Mouse (Mus musculus): Measurements from ENCODE around the gene Dapk3. TPM values are rescaled to one million over a fixed set of nuclear protein-coding genes. Genes with fewer than 3 reads are reported as not detected.

Dapk3 gene
- polyA plus RNA-seq, 1 experiment from 2014 or later = 66.9 TPM

- Histone ChIP-seq H3K4me2 (ENCODE audit: low read length) (peak overlapping the region; percentile 69), H3K27me3 (ENCODE audit: control insufficient read depth, insufficient read depth, low read length) (no peaks in the 10 kb centered on the region), H3K9ac (replicated peaks; ENCODE audit: low read length) (peak overlapping the region; percentile 78), H3K4me3 (replicated peaks; ENCODE audit: low read depth, low read length) (peak overlapping the region; percentile 65), H3K36me3 (ENCODE audit: control insufficient read depth, insufficient read depth, low read length) (peaks cover 6% of the 10 kb centered on the region; the same call in 1 of the 2 replicates), H3K27ac (replicated peaks; ENCODE audit: low read depth, low read length) (peak overlapping the region; percentile 41; the same call in 1 of the 2 replicates), H3K4me1 (ENCODE audit: control insufficient read depth, insufficient read depth, low read length) (peaks cover 30% of the 10 kb centered on the region), H3K9me3 (ENCODE audit: control insufficient read depth, low read length) (no peaks in the 10 kb centered on the region)
- DNase-seq (no peak), ATAC-seq (ENCODE audit: low FRiP score, low TSS enrichment) (peak; percentile 47)
- WGBS = 2% methylated on average over 26 of the region's 28 CpGs
These were observed 50.4 kb downstream of the Dapk3 start for GRCm38 (mm10) chr10:81233226-81233585.

GRCm38 (mm10) chr10:81234206-81234605, 51.4 kb downstream of the Dapk3 start:
- Histone ChIP-seq H3K4me3 (replicated peaks; ENCODE audit: low read depth, low read length) (no peak overlapping the region), H3K9ac (replicated peaks; ENCODE audit: low read length) (no peak overlapping the region)
- no peak for ATAC-seq (ENCODE audit: low FRiP score, low TSS enrichment)

GRCm38 (mm10) chr10:81236471-81237268, 53.9 kb downstream of the Dapk3 start:
- DNase-seq = no peak
- Histone ChIP-seq H3K4me1 (ENCODE audit: control insufficient read depth, insufficient read depth, low read length) (peaks cover 8% of the 10 kb centered on the region), H3K27me3 (ENCODE audit: control insufficient read depth, insufficient read depth, low read length) (peaks cover 17% of the 10 kb centered on the region; the same call in 1 of the 2 replicates), H3K4me2 (ENCODE audit: low read length) (no peak overlapping the region), H3K9me3 (ENCODE audit: control insufficient read depth, low read length) (no peaks in the 10 kb centered on the region), H3K36me3 (ENCODE audit: control insufficient read depth, insufficient read depth, low read length) (no peaks in the 10 kb centered on the region), H3K9ac (replicated peaks; ENCODE audit: low read length) (no peak overlapping the region; the same call in 1 of the 2 replicates), H3K4me3 (replicated peaks; ENCODE audit: low read depth, low read length) (no peak overlapping the region), H3K27ac (replicated peaks; ENCODE audit: low read depth, low read length) (no peak overlapping the region)
- 86% methylated on average over 12 of the region's 12 CpGs for WGBS
- no peak for ATAC-seq (ENCODE audit: low FRiP score, low TSS enrichment)

More at GRCm38 (mm10) chr10:81234206-81234605, 51.4 kb downstream of the Dapk3 start:
- H3K27me3 ChIP-seq (ENCODE audit: control insufficient read depth, insufficient read depth, low read length) = peaks cover 4% of the 10 kb centered on the region; the same call in 1 of the 2 replicates
- H3K4me1 ChIP-seq (ENCODE audit: control insufficient read depth, insufficient read depth, low read length) = peaks cover 20% of the 10 kb centered on the region
- no peak overlapping the region for H3K4me2 ChIP-seq (ENCODE audit: low read length)
- H3K36me3 ChIP-seq (ENCODE audit: control insufficient read depth, insufficient read depth, low read length) = 0 out of 2 replicates have a peak, but pooled peaks cover under 1% of the 10 kb centered on the region
- no peak for DNase-seq
- no peak overlapping the region for H3K27ac ChIP-seq (replicated peaks; ENCODE audit: low read depth, low read length)
- 82% methylated on average over 6 of the region's 6 CpGs for WGBS
- H3K9me3 ChIP-seq (ENCODE audit: control insufficient read depth, low read length) = no peaks in the 10 kb centered on the region

GRCm38 (mm10) chr10:81238618-81239017, 55.8 kb downstream of the Dapk3 start:
- 84% methylated on average over 2 of the region's 2 CpGs for WGBS
- DNase-seq (no peak), ATAC-seq (ENCODE audit: low FRiP score, low TSS enrichment) (no peak)
- Histone ChIP-seq H3K9me3 (ENCODE audit: control insufficient read depth, low read length) (no peaks in the 10 kb centered on the region), H3K27me3 (ENCODE audit: control insufficient read depth, insufficient read depth, low read length) (peaks cover 17% of the 10 kb centered on the region; the same call in 1 of the 2 replicates), H3K36me3 (ENCODE audit: control insufficient read depth, insufficient read depth, low read length) (no peaks in the 10 kb centered on the region), H3K4me3 (replicated peaks; ENCODE audit: low read depth, low read length) (no peak overlapping the region), H3K27ac (replicated peaks; ENCODE audit: low read depth, low read length) (no peak overlapping the region), H3K4me1 (ENCODE audit: control insufficient read depth, insufficient read depth, low read length) (peaks cover 4% of the 10 kb centered on the region), H3K4me2 (ENCODE audit: low read length) (no peak overlapping the region), H3K9ac (replicated peaks; ENCODE audit: low read length) (no peak overlapping the region)

GRCm38 (mm10) chr10:81240876-81241275, 58.1 kb downstream of the Dapk3 start:
- H3K9me3 ChIP-seq (ENCODE audit: control insufficient read depth, low read length) = no peaks in the 10 kb centered on the region
- peak; percentile 79 for DNase-seq
- H3K9ac ChIP-seq (replicated peaks; ENCODE audit: low read length) = no peak overlapping the region
- ATAC-seq (ENCODE audit: low FRiP score, low TSS enrichment) = no peak
- peaks cover 17% of the 10 kb centered on the region; the same call in 1 of the 2 replicates for H3K27me3 ChIP-seq (ENCODE audit: control insufficient read depth, insufficient read depth, low read length)
- no peaks in the 10 kb centered on the region for H3K4me1 ChIP-seq (ENCODE audit: control insufficient read depth, insufficient read depth, low read length)
- no peak overlapping the region for H3K4me3 ChIP-seq (replicated peaks; ENCODE audit: low read depth, low read length)
- 23% methylated on average over 13 of the region's 13 CpGs for WGBS
- H3K4me2 ChIP-seq (ENCODE audit: low read length) = no peak overlapping the region
- no peak overlapping the region for H3K27ac ChIP-seq (replicated peaks; ENCODE audit: low read depth, low read length)
- H3K36me3 ChIP-seq (ENCODE audit: control insufficient read depth, insufficient read depth, low read length) = no peaks in the 10 kb centered on the region

- Histone ChIP-seq H3K27me3 (ENCODE audit: control insufficient read depth, insufficient read depth, low read length) (peaks cover 17% of the 10 kb centered on the region; the same call in 1 of the 2 replicates), H3K27ac (replicated peaks; ENCODE audit: low read depth, low read length) (no peak overlapping the region), H3K4me2 (ENCODE audit: low read length) (no peak overlapping the region), H3K36me3 (ENCODE audit: control insufficient read depth, insufficient read depth, low read length) (0 out of 2 replicates have a peak, but pooled peaks cover 2% of the 10 kb centered on the region), H3K9ac (replicated peaks; ENCODE audit: low read length) (no peak overlapping the region), H3K4me1 (ENCODE audit: control insufficient read depth, insufficient read depth, low read length) (no peaks in the 10 kb centered on the region), H3K4me3 (replicated peaks; ENCODE audit: low read depth, low read length) (no peak overlapping the region), H3K9me3 (ENCODE audit: control insufficient read depth, low read length) (no peaks in the 10 kb centered on the region)
- DNase-seq = no peak
- ATAC-seq (ENCODE audit: low FRiP score, low TSS enrichment) = no peak
- 92% methylated on average over 16 of the region's 16 CpGs for WGBS
These were observed 59.2 kb downstream of the Dapk3 start for GRCm38 (mm10) chr10:81242021-81242420.

Other genes starting within 250 kb of the Dapk3 start
- gene Gng7, start 168.1 kb upstream of the Dapk3 start, polyA plus RNA-seq (2014; fragmentation: Nextera tagmentation; extraction: Ambion mirVana) = 11.5 and 11.6 TPM in 2 replicates
- 24.0 and 55.4 TPM in 2 replicates for gene Diras1, start 157.3 kb upstream of the Dapk3 start, polyA plus RNA-seq (2014; fragmentation: Nextera tagmentation; extraction: Ambion mirVana)
- 32.4 and 34.9 TPM in 2 replicates for gene Slc39a3, start 145.6 kb upstream of the Dapk3 start, polyA plus RNA-seq (2014; fragmentation: Nextera tagmentation; extraction: Ambion mirVana)
- gene Sgta, start 122.8 kb upstream of the Dapk3 start, polyA plus RNA-seq (2014; fragmentation: Nextera tagmentation; extraction: Ambion mirVana) = 259 and 292 TPM in 2 replicates
- 31.2 and 38.2 TPM in 2 replicates for gene Thop1, start 113.0 kb upstream of the Dapk3 start, polyA plus RNA-seq (2014; fragmentation: Nextera tagmentation; extraction: Ambion mirVana)
- 0.09 and 0.31 TPM in 2 replicates for gene Creb3l3, start 84.1 kb upstream of the Dapk3 start, polyA plus RNA-seq (2014; fragmentation: Nextera tagmentation; extraction: Ambion mirVana)
- gene Map2k2, start 77.1 kb upstream of the Dapk3 start, polyA plus RNA-seq (2014; fragmentation: Nextera tagmentation; extraction: Ambion mirVana) = 236 and 240 TPM in 2 replicates
- 8.1 and 12.4 TPM in 2 replicates for gene Zbtb7a, start 47.8 kb upstream of the Dapk3 start, polyA plus RNA-seq (2014; fragmentation: Nextera tagmentation; extraction: Ambion mirVana)
- gene Pias4, start 15.1 kb upstream of the Dapk3 start, polyA plus RNA-seq (2014; fragmentation: Nextera tagmentation; extraction: Ambion mirVana) = 49.2 and 55.7 TPM in 2 replicates
- gene Eef2, start 6.4 kb upstream of the Dapk3 start, polyA plus RNA-seq (2014; fragmentation: Nextera tagmentation; extraction: Ambion mirVana) = 479 and 528 TPM in 2 replicates
- 0.23 TPM in 1 of 2 replicates, not detected in the other for gene 4930442H23Rik, start 844 bp downstream of the Dapk3 start, polyA plus RNA-seq (2014; fragmentation: Nextera tagmentation; extraction: Ambion mirVana)
- not detected in 2 replicates for gene Nmrk2, start 19.0 kb downstream of the Dapk3 start, polyA plus RNA-seq (2014; fragmentation: Nextera tagmentation; extraction: Ambion mirVana)
- gene Atcay, start 47.8 kb downstream of the Dapk3 start, polyA plus RNA-seq (2014; fragmentation: Nextera tagmentation; extraction: Ambion mirVana) = 82.4 and 118 TPM in 2 replicates
- 20.3 and 21.7 TPM in 2 replicates for gene Zfr2, start 50.1 kb downstream of the Dapk3 start, polyA plus RNA-seq (2014; fragmentation: Nextera tagmentation; extraction: Ambion mirVana)
- gene Matk, start 69.9 kb downstream of the Dapk3 start, polyA plus RNA-seq (2014; fragmentation: Nextera tagmentation; extraction: Ambion mirVana) = 14.8 and 29.4 TPM in 2 replicates
- gene Mrpl54, start 83.9 kb downstream of the Dapk3 start, polyA plus RNA-seq (2014; fragmentation: Nextera tagmentation; extraction: Ambion mirVana) = 121 and 152 TPM in 2 replicates
- 25.1 and 27.5 TPM in 2 replicates for gene Apba3, start 84.0 kb downstream of the Dapk3 start, polyA plus RNA-seq (2014; fragmentation: Nextera tagmentation; extraction: Ambion mirVana)
- 4.4 and 5.7 TPM in 2 replicates for gene Tjp3, start 108.6 kb downstream of the Dapk3 start, polyA plus RNA-seq (2014; fragmentation: Nextera tagmentation; extraction: Ambion mirVana)
- gene Pip5k1c, start 110.0 kb downstream of the Dapk3 start, polyA plus RNA-seq (2014; fragmentation: Nextera tagmentation; extraction: Ambion mirVana) = 102 and 132 TPM in 2 replicates
- gene Cactin, start 138.1 kb downstream of the Dapk3 start, polyA plus RNA-seq (2014; fragmentation: Nextera tagmentation; extraction: Ambion mirVana) = 22.6 and 22.8 TPM in 2 replicates
- gene Tbxa2r, start 145.7 kb downstream of the Dapk3 start, polyA plus RNA-seq (2014; fragmentation: Nextera tagmentation; extraction: Ambion mirVana) = 2.9 and 3.7 TPM in 2 replicates
- gene Gipc3, start 160.3 kb downstream of the Dapk3 start, polyA plus RNA-seq (2014; fragmentation: Nextera tagmentation; extraction: Ambion mirVana) = not detected in 2 replicates
- 30.6 and 36.5 TPM in 2 replicates for gene Hmg20b, start 167.5 kb downstream of the Dapk3 start, polyA plus RNA-seq (2014; fragmentation: Nextera tagmentation; extraction: Ambion mirVana)
- gene Mfsd12, start 174.5 kb downstream of the Dapk3 start, polyA plus RNA-seq (2014; fragmentation: Nextera tagmentation; extraction: Ambion mirVana) = 5.9 and 9.2 TPM in 2 replicates
- 0.32 and 0.37 TPM in 2 replicates for gene 4930404N11Rik, start 182.8 kb downstream of the Dapk3 start, polyA plus RNA-seq (2014; fragmentation: Nextera tagmentation; extraction: Ambion mirVana)
- 122 and 146 TPM in 2 replicates for gene Fzr1, start 195.5 kb downstream of the Dapk3 start, polyA plus RNA-seq (2014; fragmentation: Nextera tagmentation; extraction: Ambion mirVana)
- 59.5 and 79.6 TPM in 2 replicates for gene Dohh, start 201.4 kb downstream of the Dapk3 start, polyA plus RNA-seq (2014; fragmentation: Nextera tagmentation; extraction: Ambion mirVana)
- 4.5 and 8.2 TPM in 2 replicates for gene Gm48551, start 201.5 kb downstream of the Dapk3 start, polyA plus RNA-seq (2014; fragmentation: Nextera tagmentation; extraction: Ambion mirVana)
- 1.3 and 2.9 TPM in 2 replicates for gene Gm48552, start 206.0 kb downstream of the Dapk3 start, polyA plus RNA-seq (2014; fragmentation: Nextera tagmentation; extraction: Ambion mirVana)
- gene Smim24, start 210.0 kb downstream of the Dapk3 start, polyA plus RNA-seq (2014; fragmentation: Nextera tagmentation; extraction: Ambion mirVana) = 1.0 and 1.2 TPM in 2 replicates